Mouse (Mus musculus): ENCODE results near the gene Olfr1466.

The Olfr1466 gene

GRCm38 (mm10) chr19:13338562-13338961 is at the start of gene Olfr1466:
Olfr1466 (plus strand) TSS chr19:13338862.
- no peak for DNase-seq

- no peak for DNase-seq
Measured at GRCm38 (mm10) chr19:13315441-13315840, 23.2 kb upstream of the Olfr1466 start, which contains the start of gene Olfr1465. Olfr1465 (minus strand) TSS chr19:13315541.

- no peak for DNase-seq
Measured at GRCm38 (mm10) chr19:13361936-13362335, 23.3 kb downstream of the Olfr1466 start, which contains the start of gene Olfr1467. Olfr1467 (plus strand) TSS chr19:13362236.
